Mouse (Mus musculus): ENCODE data around the gene Pkn3. TPM values are rescaled to one million over a fixed set of nuclear protein-coding genes. Genes with fewer than 3 reads are reported as not detected.

Pkn3 gene
- total and polyA plus RNA-seq, 2 experiments from 2014 or later: 0.86 to 2.0 TPM

DNA sequence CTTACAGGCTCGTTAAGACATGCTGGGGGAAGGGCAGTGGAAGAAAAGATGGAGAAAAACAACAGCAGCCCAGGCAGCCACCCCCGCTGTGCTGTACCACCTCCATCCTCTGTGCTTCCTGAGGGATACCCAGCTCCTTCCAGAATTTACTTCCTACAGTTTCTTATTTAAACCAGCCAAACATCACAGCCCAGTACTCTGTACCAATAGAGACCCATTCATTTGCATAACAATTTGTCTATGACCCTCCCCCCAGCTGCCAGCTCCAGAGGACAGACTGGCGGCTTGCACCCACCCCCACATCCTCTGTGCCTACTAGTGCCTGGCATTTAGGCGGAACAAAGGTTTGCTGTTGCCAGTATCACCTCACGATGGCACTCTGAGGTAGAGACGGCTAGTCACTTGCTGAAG is 42.2 kb downstream of the Pkn3 start:
- Histone ChIP-seq H3K36me3 (ENCODE audit: insufficient read depth) (no peaks in the 10 kb centered on the region; the same call in none of the 2 replicates), H3K27ac (ENCODE audit: low read depth, low read length) (peak overlapping the region; percentile 36), H3K27me3 (ENCODE audit: insufficient read depth, low read length) (no peaks in the 10 kb centered on the region), H3K9me3 (ENCODE audit: low read length) (no peaks in the 10 kb centered on the region), H3K4me1 (ENCODE audit: insufficient read depth) (peaks cover 12% of the 10 kb centered on the region; the same call in 1 of the 2 replicates), H3K4me3 (ENCODE audit: low read depth, low read length) (no peak overlapping the region), H3K9ac (no peak overlapping the region), H3K4me2 (ENCODE audit: low read depth) (0 out of 2 replicates have a peak overlapping the region, but pooled peaks have one; percentile 15)
- WGBS: 6% methylated on average over 6 of the region's 6 CpGs
- TF ChIP-seq CTCF (IDR thresholded peaks at IDR 0.05; ENCODE audit: low read depth): no peak; the same call in 1 of the 2 replicates
- peak; percentile 46 for ATAC-seq
- peak; percentile 44 for DNase-seq

DNA sequence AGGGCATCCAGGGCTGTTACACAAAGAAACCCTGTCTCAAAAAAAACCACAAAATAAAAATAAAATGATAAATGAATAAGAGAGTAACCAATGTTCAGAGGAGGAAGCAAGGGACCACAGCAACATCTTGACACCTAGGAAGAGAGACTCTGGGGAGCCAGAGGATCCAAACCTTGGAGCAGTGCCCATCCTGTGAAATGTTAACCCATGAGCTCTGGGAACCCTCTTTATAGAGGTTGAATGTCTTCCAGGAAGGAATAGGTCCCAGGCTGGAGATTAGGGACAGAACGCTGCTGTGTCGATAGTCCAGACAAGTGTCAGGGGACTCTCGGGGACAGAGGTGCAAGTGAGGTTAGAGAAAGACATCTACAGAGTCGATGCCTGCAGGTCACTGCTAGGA is 42.8 kb downstream of the Pkn3 start:
- 74% methylated on average over 4 of the region's 4 CpGs for WGBS
- peaks cover 12% of the 10 kb centered on the region; the same call in 1 of the 2 replicates for H3K4me1 ChIP-seq (ENCODE audit: insufficient read depth)
- H3K4me3 ChIP-seq (ENCODE audit: low read depth, low read length): no peak overlapping the region
- peak overlapping the region; percentile 36; the same call in 1 of the 2 replicates for H3K27ac ChIP-seq (ENCODE audit: low read depth, low read length)
- 0 out of 2 replicates have a peak overlapping the region, but pooled peaks have one; percentile 8 for H3K4me2 ChIP-seq (ENCODE audit: low read depth)
- no peak for TF ChIP-seq CTCF (IDR thresholded peaks at IDR 0.05; ENCODE audit: low read depth)
- no peaks in the 10 kb centered on the region; the same call in none of the 2 replicates for H3K36me3 ChIP-seq (ENCODE audit: insufficient read depth)
- ATAC-seq (no peak), DNase-seq (no peak)
- no peaks in the 10 kb centered on the region for H3K27me3 ChIP-seq (ENCODE audit: insufficient read depth, low read length)
- no peaks in the 10 kb centered on the region for H3K9me3 ChIP-seq (ENCODE audit: low read length)
- no peak overlapping the region for H3K9ac ChIP-seq

DNA sequence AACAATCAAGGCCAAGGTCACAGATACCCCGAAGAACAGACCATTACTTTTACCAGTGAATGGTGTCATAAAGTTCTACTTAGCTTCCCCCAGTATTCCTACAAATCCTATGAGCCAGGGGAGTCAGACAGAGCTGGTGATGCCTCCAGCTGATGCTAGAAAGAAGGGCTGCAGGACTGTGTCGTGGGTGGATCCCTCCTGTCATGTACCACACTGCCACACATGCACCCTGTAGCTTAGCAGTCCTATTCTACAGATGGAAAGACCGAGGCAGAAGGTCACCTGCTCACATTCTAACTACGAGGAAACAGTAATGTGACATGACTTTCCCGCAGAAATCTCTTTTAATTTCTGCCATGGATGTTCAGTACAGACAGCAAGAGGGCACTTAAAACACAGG is 45.3 kb downstream of the Pkn3 start:
- DNase-seq: no peak
- peak overlapping the region; percentile 86; the same call in 1 of the 2 replicates for H3K4me2 ChIP-seq (ENCODE audit: low read depth)
- no peaks in the 10 kb centered on the region for H3K9me3 ChIP-seq (ENCODE audit: low read length)
- peaks cover 12% of the 10 kb centered on the region; the same call in 1 of the 2 replicates for H3K4me1 ChIP-seq (ENCODE audit: insufficient read depth)
- H3K4me3 ChIP-seq (ENCODE audit: low read depth, low read length): no peak overlapping the region
- no peak for ATAC-seq
- no peak overlapping the region for H3K27ac ChIP-seq (ENCODE audit: low read depth, low read length)
- 88% methylated on average over 5 of the region's 5 CpGs for WGBS
- H3K9ac ChIP-seq: no peak overlapping the region
- H3K36me3 ChIP-seq (ENCODE audit: insufficient read depth): no peaks in the 10 kb centered on the region
- H3K27me3 ChIP-seq (ENCODE audit: insufficient read depth, low read length): no peaks in the 10 kb centered on the region
- no peak for TF ChIP-seq CTCF (IDR thresholded peaks at IDR 0.05; ENCODE audit: low read depth)

DNA sequence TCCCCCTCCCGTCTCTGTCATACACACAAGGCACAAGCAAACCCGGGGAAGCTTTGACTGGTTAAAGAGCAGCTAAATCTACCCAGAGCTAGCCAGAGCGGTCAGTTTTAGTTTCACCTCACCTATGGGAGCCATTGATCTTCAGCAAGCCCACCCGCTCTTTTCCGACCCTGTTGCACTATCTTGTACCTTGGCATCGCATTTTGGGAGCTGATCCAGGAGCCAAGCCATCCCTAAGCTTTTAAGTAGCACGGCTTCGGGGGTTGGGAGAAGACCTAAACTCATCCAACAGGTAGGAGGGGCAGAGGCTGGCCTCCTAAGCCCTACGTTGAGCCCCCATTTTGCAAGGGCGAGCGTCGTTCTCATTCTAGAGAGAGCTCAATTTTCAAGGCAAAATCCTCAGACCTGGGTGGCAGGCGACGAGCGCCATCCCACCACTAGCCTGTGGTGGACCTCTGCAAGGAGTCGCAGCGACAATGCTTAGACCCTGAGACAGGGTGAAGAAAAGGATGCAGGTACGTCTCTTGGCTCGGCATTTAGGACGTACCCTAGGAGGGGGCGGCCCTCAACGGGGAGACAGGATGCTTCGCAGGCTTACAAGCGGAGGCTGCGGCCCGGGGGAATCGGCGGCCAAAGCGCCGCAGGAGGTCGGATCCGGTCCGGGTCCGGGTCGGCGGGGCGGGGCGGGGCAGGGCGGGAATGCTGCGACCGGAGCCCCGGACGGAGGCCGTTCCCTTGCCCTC is 46.4 kb downstream of the Pkn3 start:
- Histone ChIP-seq H3K4me2 (ENCODE audit: low read depth) (peak overlapping the region; percentile 86), H3K27me3 (ENCODE audit: insufficient read depth, low read length) (no peaks in the 10 kb centered on the region), H3K9me3 (ENCODE audit: low read length) (no peaks in the 10 kb centered on the region), H3K9ac (peak overlapping the region; percentile 91), H3K27ac (ENCODE audit: low read depth, low read length) (peak overlapping the region; percentile 91), H3K4me1 (ENCODE audit: insufficient read depth) (peaks cover 12% of the 10 kb centered on the region; the same call in 1 of the 2 replicates), H3K4me3 (ENCODE audit: low read depth, low read length) (peak overlapping the region; percentile 91), H3K36me3 (ENCODE audit: insufficient read depth) (no peaks in the 10 kb centered on the region)
- ATAC-seq (peak; percentile 62), DNase-seq (no peak)
- 2% methylated on average over 44 of the region's 44 CpGs for WGBS
- no peak; the same call in 1 of the 2 replicates for TF ChIP-seq CTCF (IDR thresholded peaks at IDR 0.05; ENCODE audit: low read depth)

DNA sequence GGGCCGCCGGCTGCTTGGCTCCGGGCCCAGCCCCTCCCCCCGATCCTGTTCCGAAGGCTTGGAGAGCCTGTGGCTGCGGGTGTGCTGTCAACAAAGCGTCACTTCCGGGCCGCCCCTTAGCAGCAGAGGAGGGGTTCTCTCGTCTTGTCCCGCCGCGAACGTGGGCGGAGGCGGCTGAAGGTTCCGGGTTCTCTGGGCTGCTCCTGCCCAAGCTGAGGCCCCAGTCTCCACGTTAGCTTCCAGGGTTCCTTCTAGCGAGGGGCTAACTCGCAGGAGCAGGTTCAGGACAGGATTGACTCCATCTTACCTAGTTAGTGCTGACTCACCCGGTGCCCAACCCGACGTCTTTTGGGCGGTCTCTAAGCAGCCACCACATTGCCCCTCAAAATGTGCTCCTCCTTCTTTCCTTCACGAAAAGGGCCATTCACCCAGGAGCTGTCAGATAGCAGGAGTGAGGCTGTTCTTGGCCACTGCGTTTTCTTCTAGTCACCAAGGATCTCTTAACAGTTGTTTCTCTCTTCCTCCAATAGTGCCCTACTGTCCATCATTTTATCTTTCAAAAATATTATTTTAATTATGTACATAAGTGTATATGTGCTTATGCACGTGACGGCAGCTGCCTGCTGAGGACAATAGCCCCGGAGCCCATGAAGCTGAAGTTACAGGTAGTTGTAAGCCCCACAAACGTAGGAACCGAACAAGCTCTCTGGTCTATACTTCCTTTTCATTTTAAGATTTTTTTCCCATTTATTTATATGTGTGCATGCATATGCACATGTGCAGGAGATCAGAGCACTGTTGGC is 47.2 kb downstream of the Pkn3 start, which contains the start of gene Zer1:
Gene Zer1 (minus strand): TSS at position 114 of the 803 bp plus-strand sequence.
- peak; percentile 94 for DNase-seq
- peak within 1 kb of the TSS; percentile 91 for H3K9ac ChIP-seq
- TF ChIP-seq CTCF (IDR thresholded peaks at IDR 0.05; ENCODE audit: low read depth): no peak
- peak; percentile 97 for ATAC-seq
- no peaks in the 10 kb centered on the region for H3K36me3 ChIP-seq (ENCODE audit: insufficient read depth)
- H3K4me3 ChIP-seq (ENCODE audit: low read depth, low read length): peak within 1 kb of the TSS; percentile 91
- H3K4me2 ChIP-seq (ENCODE audit: low read depth): peak within 1 kb of the TSS; percentile 86
- H3K27ac ChIP-seq (ENCODE audit: low read depth, low read length): peak within 1 kb of the TSS; percentile 91
- H3K27me3 ChIP-seq (ENCODE audit: insufficient read depth, low read length): no peaks in the 10 kb centered on the region
- peaks cover 8% of the 10 kb centered on the region; the same call in 1 of the 2 replicates for H3K4me1 ChIP-seq (ENCODE audit: insufficient read depth)
- H3K9me3 ChIP-seq (ENCODE audit: low read length): no peaks in the 10 kb centered on the region
- 10% methylated on average over 31 of the region's 31 CpGs for WGBS

DNA sequence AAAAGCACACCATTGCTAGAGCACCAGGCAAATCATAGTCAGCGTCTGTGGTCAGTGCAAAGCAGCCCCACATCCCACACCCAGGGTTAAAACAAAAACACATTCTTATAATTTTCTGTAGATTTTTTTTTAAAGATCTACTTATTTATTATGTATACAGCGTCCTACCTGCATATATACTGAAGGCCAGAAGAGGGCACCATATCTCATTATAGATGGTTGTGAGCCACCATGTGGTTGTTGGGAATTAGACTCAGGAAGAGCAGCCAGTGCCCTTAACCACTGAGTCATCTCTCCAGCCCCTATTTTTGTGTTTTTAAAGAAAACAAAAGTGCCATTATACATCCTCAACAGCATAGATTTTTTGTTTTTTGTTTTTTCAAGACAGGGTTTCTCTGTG is 51.3 kb downstream of the Pkn3 start:
- Histone ChIP-seq H3K9ac (no peak overlapping the region), H3K9me3 (ENCODE audit: low read length) (no peaks in the 10 kb centered on the region), H3K27me3 (ENCODE audit: insufficient read depth, low read length) (no peaks in the 10 kb centered on the region), H3K4me2 (ENCODE audit: low read depth) (no peak overlapping the region), H3K27ac (ENCODE audit: low read depth, low read length) (no peak overlapping the region), H3K36me3 (ENCODE audit: insufficient read depth) (no peaks in the 10 kb centered on the region), H3K4me3 (ENCODE audit: low read depth, low read length) (no peak overlapping the region), H3K4me1 (ENCODE audit: insufficient read depth) (peaks cover 7% of the 10 kb centered on the region; the same call in 1 of the 2 replicates)
- DNase-seq (peak; percentile 69), ATAC-seq (no peak)
- WGBS: 25% methylated on average over 2 of the region's 2 CpGs
- TF ChIP-seq CTCF (IDR thresholded peaks at IDR 0.05; ENCODE audit: low read depth): peak; percentile 79

All from forebrain, postnatal 0 days (tissue).